Mouse (Mus musculus) midbrain, embryonic 14.5 days (tissue): ENCODE results near the gene Litaf. TPM values are rescaled to one million over a fixed set of nuclear protein-coding genes. Genes with fewer than 3 reads are reported as not detected.

Source experiments
- ATAC-seq: fragments of 200-750 bp; cut with Nextera tagmentation; 2 replicates; pipeline ENCODE4 v1.8.0; 2017; ENCODE audit warnings: moderate number of reproducible peaks, moderate library complexity; ENCODE audit not compliant: low FRiP score, low TSS enrichment
- DNase-seq: peaks from one replicate; pipeline ENCODE4 v3.0.0-alpha.2; 2015
- H3K27ac ChIP-seq: fragments of 300-500 bp; sonication (generic); replicated peaks from 2 replicates; pipeline ENCODE4 v1.5.1; 2014; ENCODE audit warnings: mild to moderate bottlenecking, low read depth, low read length, moderate library complexity
- H3K27me3 ChIP-seq: fragments of 300-500 bp; sonication (generic); 2 replicates; pipeline ENCODE4 v1.6.1; 2014; ENCODE audit warnings: low read length, control low read depth, mixed read lengths; ENCODE audit not compliant: control insufficient read depth, insufficient read depth
- H3K36me3 ChIP-seq: fragments of 300-500 bp; sonication (generic); 2 replicates; pipeline ENCODE4 v1.6.1; 2014; ENCODE audit warnings: low read length, control low read depth; ENCODE audit not compliant: control insufficient read depth, insufficient read depth
- H3K4me1 ChIP-seq: fragments of 300-500 bp; sonication (generic); 2 replicates; pipeline ENCODE4 v1.6.1; 2014; ENCODE audit warnings: mild to moderate bottlenecking, antibody characterized with exemption, low read length, control low read depth; ENCODE audit not compliant: control insufficient read depth, insufficient read depth
- H3K4me2 ChIP-seq: fragments of 300-500 bp; sonication (generic); 2 replicates; pipeline ENCODE4 v1.6.1; 2014; ENCODE audit warnings: mild to moderate bottlenecking, low read length, moderate library complexity
- H3K4me3 ChIP-seq: fragments of 300-500 bp; sonication (generic); replicated peaks from 2 replicates; pipeline ENCODE4 v1.5.1; 2014; ENCODE audit warnings: low read depth, low read length
- H3K9ac ChIP-seq: fragments of 300-500 bp; sonication (generic); replicated peaks from 2 replicates; pipeline ENCODE4 v1.6.1; 2014; ENCODE audit warnings: mild to moderate bottlenecking, low read length, moderate library complexity
- H3K9me3 ChIP-seq: fragments of 300-500 bp; sonication (generic); 2 replicates; pipeline ENCODE4 v1.6.1; 2016; ENCODE audit warnings: low read length, control low read depth, mixed read lengths; ENCODE audit not compliant: control insufficient read depth
- WGBS: fragments of 180-500 bp; shearing (Covaris S2); extraction: QIAGEN DNeasy Blood & Tissue Kit; methylation state at CpG from one replicate; pipeline ENCODE4 v1.1.7; 2014; 5-methylcytosine and 5-hydroxymethylcytosine counted together
- polyA plus RNA-seq: library from polyadenylated mRNA; unstranded; fragments of >200 nt; fragmentation: Nextera tagmentation; extraction: Ambion mirVana; gene quantifications from 2 replicates; pipeline ENCODE4 v1.2.1, GENCODE M21; 2014

Litaf gene
- polyA plus RNA-seq, 1 experiment from 2014 or later: 32.0 TPM

GRCm38 (mm10) chr16:11043239-11043638, 22.7 kb downstream of the Litaf start:
- ATAC-seq (no peak), DNase-seq (no peak)
- H3K4me3 ChIP-seq: no peak overlapping the region
- no peaks in the 10 kb centered on the region for H3K9me3 ChIP-seq
- no peaks in the 10 kb centered on the region for H3K4me1 ChIP-seq
- no peak overlapping the region for H3K9ac ChIP-seq
- H3K4me2 ChIP-seq: no peak overlapping the region
- WGBS: 87% methylated on average over 5 of the region's 5 CpGs
- no peaks in the 10 kb centered on the region for H3K27me3 ChIP-seq
- no peaks in the 10 kb centered on the region for H3K36me3 ChIP-seq
- no peak overlapping the region for H3K27ac ChIP-seq

- ATAC-seq (no peak), DNase-seq (no peak)
- Histone ChIP-seq H3K4me3 (no peak overlapping the region), H3K36me3 (no peaks in the 10 kb centered on the region), H3K4me2 (no peak overlapping the region), H3K27ac (no peak overlapping the region), H3K9ac (no peak overlapping the region), H3K4me1 (no peaks in the 10 kb centered on the region), H3K9me3 (no peaks in the 10 kb centered on the region), H3K27me3 (no peaks in the 10 kb centered on the region)
- 68% methylated on average over 2 of the region's 2 CpGs for WGBS
Observed at GRCm38 (mm10) chr16:11040603-11041002, 25.4 kb downstream of the Litaf start.

GRCm38 (mm10) chr16:11035790-11036431, 30.0 kb downstream of the Litaf start:
- WGBS: 22% methylated on average over 15 of the region's 15 CpGs
- DNase-seq (peak; percentile 83), ATAC-seq (peak; percentile 62; the same call in 1 of the 2 replicates)
- H3K4me2 ChIP-seq: no peak overlapping the region
- H3K27me3 ChIP-seq: no peaks in the 10 kb centered on the region
- no peaks in the 10 kb centered on the region for H3K9me3 ChIP-seq
- H3K4me3 ChIP-seq: no peak overlapping the region
- H3K9ac ChIP-seq: no peak overlapping the region
- no peaks in the 10 kb centered on the region for H3K36me3 ChIP-seq
- H3K27ac ChIP-seq: no peak overlapping the region
- H3K4me1 ChIP-seq: no peaks in the 10 kb centered on the region

GRCm38 (mm10) chr16:11035273-11035672, 30.7 kb downstream of the Litaf start:
- no peak for DNase-seq
- no peak overlapping the region for H3K4me3 ChIP-seq
- no peaks in the 10 kb centered on the region for H3K36me3 ChIP-seq
- H3K9me3 ChIP-seq: no peaks in the 10 kb centered on the region
- no peak overlapping the region for H3K4me2 ChIP-seq
- 84% methylated on average over 9 of the region's 9 CpGs for WGBS
- no peaks in the 10 kb centered on the region for H3K27me3 ChIP-seq
- no peak overlapping the region for H3K27ac ChIP-seq
- H3K4me1 ChIP-seq: no peaks in the 10 kb centered on the region
- ATAC-seq: no peak
- no peak overlapping the region for H3K9ac ChIP-seq

DNA sequence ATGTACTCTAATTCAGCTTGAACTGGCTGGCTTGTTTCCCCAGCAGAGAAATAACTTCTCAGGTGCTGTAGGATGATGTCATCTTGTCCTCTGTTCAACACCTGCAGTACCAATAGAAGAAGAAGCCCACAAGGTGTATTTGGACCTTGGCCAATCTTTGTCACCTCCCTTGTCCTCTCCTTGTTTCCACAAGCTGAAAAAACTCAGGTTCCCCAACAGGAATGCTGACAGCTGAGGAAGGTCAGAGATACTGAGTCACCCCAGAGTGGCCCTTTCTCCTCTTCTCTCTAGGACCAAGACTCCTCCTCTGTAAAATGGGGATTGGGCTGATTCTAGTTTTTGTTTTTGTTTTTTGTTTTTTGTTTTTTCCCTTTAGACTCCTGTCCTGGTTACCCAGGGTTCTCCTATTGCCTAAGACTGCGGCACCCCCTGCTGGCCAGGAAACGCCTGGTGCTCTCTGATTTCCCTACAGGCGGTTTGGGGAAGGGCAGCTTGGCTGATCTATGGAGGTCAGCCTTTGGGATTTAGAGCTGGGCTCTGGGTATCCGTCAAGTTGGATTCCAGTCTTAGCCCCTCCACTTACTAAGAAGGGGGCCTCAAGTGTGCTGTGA, 31.7 kb downstream of the Litaf start:
- H3K36me3 ChIP-seq: no peaks in the 10 kb centered on the region
- WGBS: 3% methylated on average over 4 of the region's 4 CpGs
- H3K9me3 ChIP-seq: no peaks in the 10 kb centered on the region
- no peak overlapping the region for H3K4me2 ChIP-seq
- no peak overlapping the region for H3K4me3 ChIP-seq
- no peaks in the 10 kb centered on the region for H3K4me1 ChIP-seq
- ATAC-seq (no peak), DNase-seq (peak; percentile 87)
- no peak overlapping the region for H3K27ac ChIP-seq
- no peaks in the 10 kb centered on the region for H3K27me3 ChIP-seq
- H3K9ac ChIP-seq: no peak overlapping the region

DNA sequence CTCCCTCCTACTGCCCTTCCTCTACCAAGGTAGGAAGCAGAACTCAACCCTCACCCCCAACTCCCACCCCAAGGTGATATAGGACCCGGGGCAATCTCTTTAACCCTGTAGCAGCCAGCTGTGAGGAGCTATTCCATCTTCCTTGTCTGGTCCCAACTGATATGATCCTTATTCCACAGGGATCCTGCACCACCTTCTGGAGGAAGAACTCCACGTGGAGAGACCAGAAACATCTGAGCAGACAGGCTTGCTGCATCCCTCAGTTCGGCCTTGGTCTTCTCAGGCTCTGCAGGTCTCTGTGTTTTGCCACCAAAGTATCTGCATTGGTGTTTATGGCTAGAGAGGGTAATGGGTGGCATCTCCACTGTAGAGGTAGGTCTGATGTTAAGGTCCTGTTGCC, 34.6 kb downstream of the Litaf start:
- no peaks in the 10 kb centered on the region for H3K4me1 ChIP-seq
- no peaks in the 10 kb centered on the region for H3K36me3 ChIP-seq
- H3K4me2 ChIP-seq: no peak overlapping the region
- H3K9ac ChIP-seq: no peak overlapping the region
- no peaks in the 10 kb centered on the region for H3K27me3 ChIP-seq
- no peaks in the 10 kb centered on the region for H3K9me3 ChIP-seq
- WGBS: 66% methylated on average over 3 of the region's 3 CpGs
- no peak for DNase-seq
- ATAC-seq: no peak
- no peak overlapping the region for H3K27ac ChIP-seq
- no peak overlapping the region for H3K4me3 ChIP-seq

- no peak overlapping the region for H3K9ac ChIP-seq
- no peak for ATAC-seq
- WGBS: 82% methylated on average over 4 of the region's 4 CpGs
Observed at GRCm38 (mm10) chr16:11030844-11031243, 35.1 kb downstream of the Litaf start.

DNA sequence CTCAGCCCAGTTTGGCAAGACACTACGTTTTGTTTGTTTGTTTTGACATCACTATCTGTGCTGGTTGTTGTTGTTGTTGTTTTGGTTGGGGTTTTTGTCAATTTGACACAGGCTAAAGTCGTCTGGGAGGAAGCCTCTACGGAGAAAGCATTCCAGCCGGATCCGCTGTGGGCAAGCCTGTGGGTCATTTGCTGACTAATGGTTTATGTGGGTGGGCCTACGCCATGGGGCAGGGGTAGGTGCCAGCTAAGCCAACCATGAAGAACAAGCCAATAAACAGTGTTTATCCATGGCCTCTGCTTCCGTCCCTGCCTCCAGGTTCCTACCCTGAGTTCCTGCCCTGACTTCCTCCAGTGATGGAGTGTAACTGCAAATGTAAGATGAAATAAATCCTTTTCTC, 37.8 kb downstream of the Litaf start:
- 83% methylated on average over 7 of the region's 7 CpGs for whole genome bisulfite sequencing
- no peak overlapping the region for H3K9ac ChIP-seq
- H3K27ac ChIP-seq: no peak overlapping the region
- no peak overlapping the region for H3K4me3 ChIP-seq
- H3K4me2 ChIP-seq: no peak overlapping the region
- H3K36me3 ChIP-seq: no peaks in the 10 kb centered on the region
- no peak for DNase-seq
- H3K9me3 ChIP-seq: no peaks in the 10 kb centered on the region
- no peaks in the 10 kb centered on the region for H3K4me1 ChIP-seq
- H3K27me3 ChIP-seq: no peaks in the 10 kb centered on the region
- no peak for ATAC-seq

More at GRCm38 (mm10) chr16:11030844-11031243, 35.1 kb downstream of the Litaf start:
- no peak for DNase-seq
- H3K9me3 ChIP-seq: no peaks in the 10 kb centered on the region
- H3K4me2 ChIP-seq: no peak overlapping the region
- H3K36me3 ChIP-seq: no peaks in the 10 kb centered on the region
- H3K27me3 ChIP-seq: no peaks in the 10 kb centered on the region
- no peak overlapping the region for H3K4me3 ChIP-seq
- no peak overlapping the region for H3K27ac ChIP-seq
- H3K4me1 ChIP-seq: no peaks in the 10 kb centered on the region

DNA sequence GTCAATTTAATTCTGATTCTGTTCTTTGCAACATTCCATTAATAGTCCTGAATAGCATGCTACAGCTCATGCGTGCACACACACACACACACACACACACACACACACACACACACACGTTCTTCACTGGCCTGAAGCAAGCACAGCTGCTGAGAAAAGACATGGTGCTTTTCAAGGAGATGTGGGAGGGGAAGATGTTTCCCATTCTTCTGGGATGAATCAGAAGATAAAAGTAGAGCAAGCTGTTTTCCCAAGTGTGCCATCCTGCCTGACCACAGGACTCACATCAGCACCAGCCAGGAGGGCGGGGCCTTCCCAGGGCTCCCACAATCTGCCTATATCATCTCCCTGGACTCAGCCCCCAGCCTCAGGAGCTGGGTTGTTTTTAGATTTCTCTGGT, 41.1 kb downstream of the Litaf start:
- Histone ChIP-seq H3K4me2 (no peak overlapping the region), H3K4me3 (no peak overlapping the region), H3K4me1 (no peaks in the 10 kb centered on the region; the same call in 1 of the 2 replicates), H3K9me3 (no peaks in the 10 kb centered on the region), H3K27me3 (no peaks in the 10 kb centered on the region), H3K9ac (no peak overlapping the region), H3K27ac (no peak overlapping the region), H3K36me3 (no peaks in the 10 kb centered on the region)
- DNase-seq (no peak), ATAC-seq (no peak)
- WGBS: 83% methylated on average over 3 of the region's 3 CpGs
